Mouse (Mus musculus) erythroblast, embryonic 14.5 days (primary cell): ENCODE measurements around the gene Rbm6.

Experiments
- GATA1 ChIP-seq: IDR thresholded peaks from 2 replicates; pipeline ENCODE4 v1.6.1; 2012; ENCODE audit warnings: low read length, inconsistent platforms, mixed read lengths
- TAL1 ChIP-seq: IDR thresholded peaks from 3 replicates; pipeline ENCODE4 v1.6.1; 2012; ENCODE audit warnings: low read length, inconsistent platforms, mixed read lengths

DNA sequence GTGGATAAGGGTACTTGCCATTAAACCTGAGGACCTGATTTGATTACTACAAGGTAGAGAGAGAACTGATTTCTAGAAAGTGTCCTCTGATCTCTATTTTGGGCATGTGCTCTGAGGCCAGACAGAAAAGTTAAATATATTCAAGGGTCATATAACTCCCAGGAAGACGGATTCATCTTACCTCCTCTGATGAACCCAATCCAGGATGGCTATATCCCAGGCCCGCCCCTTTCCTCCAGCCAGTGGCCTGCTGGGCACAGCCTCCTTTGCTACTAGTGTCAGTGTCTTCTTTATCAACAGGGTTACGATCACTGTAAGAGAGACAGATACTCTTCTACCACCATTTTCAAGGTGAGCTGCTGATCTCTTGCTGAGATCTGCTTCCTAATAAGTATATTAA lies 98.6 kb downstream of the Rbm6 start:
- TF ChIP-seq TAL1: no peak
- no peak for TF ChIP-seq GATA1
